Mouse (Mus musculus) lung, postnatal 0 days (tissue): Measurements from ENCODE around the gene Nod1.

Experiments
- CTCF ChIP-seq: IDR thresholded peaks from 2 replicates; pipeline ENCODE4 v1.5.1; 2016; ENCODE audit warnings: antibody characterized with exemption, mild to moderate bottlenecking
- EP300 ChIP-seq: IDR thresholded peaks from 2 replicates; pipeline ENCODE4 v1.6.1; 2016; ENCODE audit warnings: antibody characterized with exemption, mild to moderate bottlenecking, control low read depth

DNA sequence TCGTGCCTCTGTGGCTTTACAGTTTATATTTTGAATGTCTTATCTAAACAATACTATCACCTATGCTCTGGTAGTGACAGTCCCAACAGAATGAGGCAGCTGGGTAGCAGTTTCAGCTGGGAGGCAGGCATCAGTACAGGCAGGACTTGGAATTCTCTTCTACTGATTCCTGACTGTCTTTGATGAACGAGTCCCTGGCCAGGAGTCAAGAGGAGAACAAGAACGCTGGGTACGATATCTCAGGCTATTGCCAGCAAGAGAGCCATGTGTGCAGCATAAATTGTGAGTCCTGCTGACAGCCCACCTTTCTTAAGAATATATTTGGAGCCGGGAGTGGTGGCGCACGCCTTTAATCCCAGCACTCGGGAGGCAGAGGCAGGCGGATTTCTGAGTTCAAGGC lies 1.9 kb downstream of the Nod1 start:
- TF ChIP-seq CTCF (no peak), EP300 (no peak)
